ENCODE assay signal across 19 mouse cellular contexts in genomic region chr10:39991155-39991554, GRCm38 (mm10). TPM values are rescaled to one million over a fixed set of nuclear protein-coding genes. Genes with fewer than 3 reads are reported as not detected.
DNase-seq lines count a peak whose midpoint lies in the region; TF ChIP-seq lines count a peak whose summit lies in the region.
"Had no signal": no experiment of that assay in that cellular context is flagged by ENCODE, and none has a peak within 500 bp of the region (broad histone marks: within the 10 kb centered on the region; RNA-seq: fewer than 3 reads in every experiment).

No protein-coding gene starts in this region.

- H3K4me1 ChIP-seq in kidney, adult 2 months (ENCODE audit: control insufficient read depth, insufficient read depth, low read length) = peaks cover 16% of the 10 kb centered on the region; the same call in 1 of the 2 replicates
- peaks cover 8% of the 10 kb centered on the region for H3K4me1 ChIP-seq in liver, adult 2 months (ENCODE audit: control insufficient read depth, insufficient read depth, low read length)
- H3K4me1 ChIP-seq in midbrain, embryonic 10.5 days = no peaks in the 10 kb centered on the region
- H3K4me1 ChIP-seq: embryonic facial prominence, embryonic 12.5 days; forebrain, embryonic 12.5 days; limb, embryonic 10.5 days; midbrain, embryonic 15.5 days; stomach, embryonic 15.5 days had no signal

- H3K4me3 ChIP-seq in kidney, adult 2 months (ENCODE audit: insufficient read depth, low read depth, low read length) = no peak overlapping the region
- H3K4me3 ChIP-seq in liver, adult 2 months (ENCODE audit: insufficient read depth, low read depth, low read length) = no peak overlapping the region
- H3K4me3 ChIP-seq in midbrain, embryonic 10.5 days = no peak overlapping the region
- H3K4me3 ChIP-seq: embryonic facial prominence, embryonic 12.5 days; forebrain, embryonic 12.5 days; limb, embryonic 10.5 days; midbrain, embryonic 15.5 days; stomach, embryonic 15.5 days had no signal

- H3K79me2 ChIP-seq in liver, adult 2 months (ENCODE audit: control insufficient read depth, insufficient read depth, low read length) = no peaks in the 10 kb centered on the region

- no peak for TF ChIP-seq POLR2A in kidney, adult 2 months (IDR thresholded peaks at IDR 0.05; ENCODE audit: low read depth, low read length)
- no peak for TF ChIP-seq POLR2A in liver, adult 2 months (IDR thresholded peaks at IDR 0.05; ENCODE audit: extremely low read depth, insufficient read depth, low read length)

- peak overlapping the region; percentile 73 for H3K27ac ChIP-seq in kidney, adult 2 months (ENCODE audit: insufficient read depth, low read depth, low read length)
- H3K27ac ChIP-seq in liver, adult 2 months (replicated peaks; ENCODE audit: insufficient read depth, low read depth, low read length) = peak overlapping the region; percentile 69
- no peak overlapping the region for H3K27ac ChIP-seq in midbrain, embryonic 10.5 days (replicated peaks)
- H3K27ac ChIP-seq: embryonic facial prominence, embryonic 12.5 days; forebrain, embryonic 12.5 days; limb, embryonic 10.5 days; midbrain, embryonic 15.5 days; stomach, embryonic 15.5 days had no signal

- no peak overlapping the region for H3K9ac ChIP-seq in liver, adult 2 months (ENCODE audit: low read depth, low read length)
- H3K9ac ChIP-seq: embryonic facial prominence, embryonic 12.5 days; forebrain, embryonic 12.5 days; midbrain, embryonic 15.5 days; stomach, embryonic 15.5 days had no signal

- peak; percentile 57 for DNase-seq in T-cell, adult 2 months (ENCODE audit: low spot score)
- peak; percentile 94 for DNase-seq in kidney, adult 2 months
- DNase-seq in liver, adult 2 months (ENCODE audit: extremely low read depth, low read depth, low spot score) = peak; percentile 99
- DNase-seq in thymus, postnatal 0 days (ENCODE audit: low spot score) = peak; percentile 74
- DNase-seq in cerebellum, adult 8-10 months = no peak
- no peak for DNase-seq in adrenal gland, postnatal 10 days
- no peak for DNase-seq in cerebellum, postnatal 25 days
- DNase-seq in midbrain, embryonic 10.5 days (ENCODE audit: low spot score) = no peak
- DNase-seq: cerebellum, adult 9-10 months; heart, postnatal 14 days; lung, postnatal 14 days; right cerebral cortex, postnatal 25 days had no signal

- WGBS in kidney, adult 2 months = 42% methylated on average over 4 of the region's 4 CpGs
- WGBS in liver, adult 2 months = 11% methylated on average over 4 of the region's 4 CpGs
- WGBS in midbrain, embryonic 10.5 days = 85% methylated on average over 4 of the region's 4 CpGs

- TF ChIP-seq CTCF in kidney, adult 2 months (conservative IDR thresholded peaks at IDR 0.05; ENCODE audit: insufficient read depth, insufficient read length, low read depth, low read length) = no peak
- TF ChIP-seq CTCF in liver, adult 2 months (IDR thresholded peaks at IDR 0.05; ENCODE audit: low read depth, low read length) = no peak

- H3K9me3 ChIP-seq in midbrain, embryonic 10.5 days (replicated peaks) = no peaks in the 10 kb centered on the region; the same call in 1 of the 2 replicates
- H3K9me3 ChIP-seq: forebrain, embryonic 12.5 days; limb, embryonic 10.5 days; midbrain, embryonic 15.5 days; stomach, embryonic 15.5 days had no signal

- no peaks in the 10 kb centered on the region for H3K27me3 ChIP-seq in kidney, adult 2 months (replicated peaks; ENCODE audit: control insufficient read depth, insufficient read depth, low read length)
- H3K27me3 ChIP-seq in liver, adult 2 months (ENCODE audit: control insufficient read depth, insufficient read depth, low read length) = no peaks in the 10 kb centered on the region
- H3K27me3 ChIP-seq in midbrain, embryonic 10.5 days (ENCODE audit: low read depth, poor library complexity, severe bottlenecking) = no peaks in the 10 kb centered on the region
- H3K27me3 ChIP-seq: embryonic facial prominence, embryonic 12.5 days; forebrain, embryonic 12.5 days; midbrain, embryonic 15.5 days; stomach, embryonic 15.5 days had no signal

- no peaks in the 10 kb centered on the region for H3K36me3 ChIP-seq in kidney, adult 2 months (ENCODE audit: control insufficient read depth, insufficient read depth, low read length)
- H3K36me3 ChIP-seq in liver, adult 2 months (ENCODE audit: control insufficient read depth, insufficient read depth, low read length) = no peaks in the 10 kb centered on the region
- H3K36me3 ChIP-seq in midbrain, embryonic 10.5 days = no peaks in the 10 kb centered on the region
- H3K36me3 ChIP-seq: embryonic facial prominence, embryonic 12.5 days; forebrain, embryonic 12.5 days; limb, embryonic 10.5 days; midbrain, embryonic 15.5 days; stomach, embryonic 15.5 days had no signal

RNA-seq across cellular contexts. Expression of gene Mfsd4b5, which starts 4.7 kb away (rescaled TPM):
- 223 and 249 TPM in 2 replicates for polyA plus RNA-seq in kidney, adult 2 months (2012; rRNA removed)
- total RNA-seq in liver, adult 2 months (2014; rRNA removed) = 1.0 and 1.1 TPM in 2 replicates
- 0.62 and 0.92 TPM in 2 replicates for polyA plus RNA-seq in liver, adult 2 months (2012; rRNA removed)
- polyA plus RNA-seq in thymus, postnatal 0 days (2015; fragmentation: Nextera tagmentation; extraction: Ambion mirVana) = 0.19 and 0.22 TPM in 2 replicates
- total RNA-seq in adrenal gland, postnatal 10 days (2021) = 1 to 10 TPM in 1 of 2 experiments, under 1 TPM in 1; 0.90 to 1.2 TPM
- polyA plus RNA-seq in midbrain, embryonic 10.5 days (2016; fragmentation: Nextera tagmentation; extraction: Ambion mirVana) = 0.09 TPM in 1 of 2 replicates, not detected in the other
- polyA plus RNA-seq: forebrain, embryonic 12.5 days; midbrain, embryonic 15.5 days had no signal

RNA-seq across cellular contexts. Expression of gene Mfsd4b3, which starts 31.2 kb away (rescaled TPM):
- 15.8 and 17.4 TPM in 2 replicates for polyA plus RNA-seq in kidney, adult 2 months (2012; rRNA removed)
- total RNA-seq in liver, adult 2 months (2014; rRNA removed) = 21.8 and 25.0 TPM in 2 replicates
- polyA plus RNA-seq in liver, adult 2 months (2012; rRNA removed) = 14.2 and 17.2 TPM in 2 replicates
- polyA plus RNA-seq in thymus, postnatal 0 days (2015; fragmentation: Nextera tagmentation; extraction: Ambion mirVana) = 1.5 and 2.3 TPM in 2 replicates
- total RNA-seq in adrenal gland, postnatal 10 days (2021) = 1 to 10 TPM; 4.5 to 6.2 TPM
- polyA plus RNA-seq in midbrain, embryonic 10.5 days (2016; fragmentation: Nextera tagmentation; extraction: Ambion mirVana) = 0.16 TPM in 2 replicates
- polyA plus RNA-seq: forebrain, embryonic 12.5 days; midbrain, embryonic 15.5 days had no signal

RNA-seq across cellular contexts. Expression of gene Mfsd4b1, which starts 33.9 kb away (rescaled TPM):
- 81.5 and 102 TPM in 2 replicates for polyA plus RNA-seq in kidney, adult 2 months (2012; rRNA removed)
- total RNA-seq in liver, adult 2 months (2014; rRNA removed) = 47.8 and 48.0 TPM in 2 replicates
- 28.7 and 30.2 TPM in 2 replicates for polyA plus RNA-seq in liver, adult 2 months (2012; rRNA removed)
- polyA plus RNA-seq in thymus, postnatal 0 days (2015; fragmentation: Nextera tagmentation; extraction: Ambion mirVana) = 0.39 and 0.42 TPM in 2 replicates
- total RNA-seq in adrenal gland, postnatal 10 days (2021) = 1 to 10 TPM; 6.4 to 7.4 TPM
- polyA plus RNA-seq in midbrain, embryonic 10.5 days (2016; fragmentation: Nextera tagmentation; extraction: Ambion mirVana) = not detected in 2 replicates
- total RNA-seq: neutrophil, adult 5-6 weeks had no signal
- polyA plus RNA-seq: forebrain, embryonic 12.5 days; large intestine, adult 2 months; limb, embryonic 10.5 days had no signal

Comparison
In these comparisons a context has a peak if more than half of its experiments do, and no peak if none do; other contexts are left out.
1. DNase-seq: peak in T-cell, adult 2 months (single experiment), kidney, adult 2 months (single experiment), liver, adult 2 months (single experiment) and thymus, postnatal 0 days (single experiment); none in cerebellum, adult 8-10 months (single experiment), adrenal gland, postnatal 10 days (single experiment), cerebellum, postnatal 25 days (0 of 2) and midbrain, embryonic 10.5 days (single experiment).
2. RNA of gene Mfsd4b5, which starts 4.7 kb away (polyA plus RNA-seq): 223 to 249 TPM in kidney, adult 2 months; 0.62 to 0.92 TPM in liver, adult 2 months, 0.19 to 0.22 TPM in thymus, postnatal 0 days and 0.09 TPM in midbrain, embryonic 10.5 days; every median in the first group is over 100 times any median in the second.
3. RNA of gene Mfsd4b1, which starts 33.9 kb away (polyA plus RNA-seq): 81.5 to 102 TPM in kidney, adult 2 months and 28.7 to 30.2 TPM in liver, adult 2 months; 0.39 to 0.42 TPM in thymus, postnatal 0 days and not detected in midbrain, embryonic 10.5 days; every median in the first group is over 10 times any median in the second.